Mouse (Mus musculus): ENCODE measurements around the gene Sclt1.

- TF ChIP-seq EP300 (IDR thresholded peaks at IDR 0.05; ENCODE audit: insufficient read depth, low read depth, low read length) (no peak), CTCF (IDR thresholded peaks at IDR 0.05; ENCODE audit: low read depth, low read length) (no peak)
Observed at GRCm38 (mm10) chr3:41674778-41675177, 67.5 kb downstream of the Sclt1 start.
